Mouse (Mus musculus): ENCODE data around the gene Gpatch3.
A peak's percentile ranks its signal among the peaks of the same experiment; 100 is the strongest.

Gene Gpatch3

GRCm38 (mm10) chr4:133574070-133574842 lies at the start of gene Gpatch3:
Gene Gpatch3 (plus strand): TSS chr4:133574745.
- DNase-seq (ENCODE audit: inconsistent age in 2 of 2, low spot score in 1 of 2): peak; percentile 93 to 97

- no peak for DNase-seq (ENCODE audit: inconsistent age in 2 of 2, low spot score in 1 of 2)
Measured at GRCm38 (mm10) chr4:133527788-133528187, 46.8 kb upstream of the Gpatch3 start.

- no peak for DNase-seq (ENCODE audit: inconsistent age in 2 of 2, low spot score in 1 of 2)
Measured at GRCm38 (mm10) chr4:133532777-133533176, 41.8 kb upstream of the Gpatch3 start.

GRCm38 (mm10) chr4:133536081-133536480 lies 38.5 kb upstream of the Gpatch3 start:
- no peak for DNase-seq (ENCODE audit: inconsistent age in 2 of 2, low spot score in 1 of 2)

- DNase-seq (ENCODE audit: inconsistent age in 2 of 2, low spot score in 1 of 2): peak; percentile 84 to 89
Measured at GRCm38 (mm10) chr4:133536652-133537051, 37.9 kb upstream of the Gpatch3 start.

GRCm38 (mm10) chr4:133545272-133546231 lies 29.0 kb upstream of the Gpatch3 start, which contains the start of gene Nudc:
Gene Nudc (minus strand): TSS chr4:133545996.
- DNase-seq (ENCODE audit: inconsistent age in 2 of 2, low spot score in 1 of 2): peak; percentile 97 to 98

GRCm38 (mm10) chr4:133552029-133552428 lies 22.5 kb upstream of the Gpatch3 start:
- DNase-seq (ENCODE audit: inconsistent age in 2 of 2, low spot score in 1 of 2): peak in 1 of 2 experiments; percentile 53

GRCm38 (mm10) chr4:133552768-133553447 lies 21.6 kb upstream of the Gpatch3 start, which contains the start of gene Nr0b2:
Gene Nr0b2 (plus strand): TSS chr4:133553376.
- peak; percentile 88 to 95 for DNase-seq (ENCODE audit: inconsistent age in 2 of 2, low spot score in 1 of 2)

- DNase-seq (ENCODE audit: inconsistent age in 2 of 2, low spot score in 1 of 2): peak; percentile 62 to 83
Measured at GRCm38 (mm10) chr4:133553448-133554330, 20.9 kb upstream of the Gpatch3 start.

- peak in 1 of 2 experiments; percentile 53 for DNase-seq (ENCODE audit: inconsistent age in 2 of 2, low spot score in 1 of 2)
Measured at GRCm38 (mm10) chr4:133557041-133557717, 17.4 kb upstream of the Gpatch3 start.

- DNase-seq (ENCODE audit: inconsistent age in 2 of 2, low spot score in 1 of 2): peak in 1 of 2 experiments; percentile 59
Measured at GRCm38 (mm10) chr4:133559846-133560245, 14.7 kb upstream of the Gpatch3 start.

- DNase-seq (ENCODE audit: inconsistent age in 2 of 2, low spot score in 1 of 2): no peak
Measured at GRCm38 (mm10) chr4:133561622-133562021, 12.9 kb upstream of the Gpatch3 start.

- peak; percentile 95 to 96 for DNase-seq (ENCODE audit: inconsistent age in 2 of 2, low spot score in 1 of 2)
Measured at GRCm38 (mm10) chr4:133563123-133563571, 11.4 kb upstream of the Gpatch3 start.

- no peak for DNase-seq (ENCODE audit: inconsistent age in 2 of 2, low spot score in 1 of 2)
Measured at GRCm38 (mm10) chr4:133567251-133567650, 7.3 kb upstream of the Gpatch3 start.

GRCm38 (mm10) chr4:133569291-133570065 lies 5.1 kb upstream of the Gpatch3 start:
- DNase-seq (ENCODE audit: inconsistent age in 2 of 2, low spot score in 1 of 2): peak in 1 of 2 experiments; percentile 69

- DNase-seq (ENCODE audit: inconsistent age in 2 of 2, low spot score in 1 of 2): peak; percentile 79 to 90
Measured at GRCm38 (mm10) chr4:133570066-133570466, 4.5 kb upstream of the Gpatch3 start.

GRCm38 (mm10) chr4:133574843-133575202 lies 278 bp downstream of the Gpatch3 start:
- no peak for DNase-seq (ENCODE audit: inconsistent age in 2 of 2, low spot score in 1 of 2)

- DNase-seq (ENCODE audit: inconsistent age in 2 of 2, low spot score in 1 of 2): no peak
Measured at GRCm38 (mm10) chr4:133577983-133578382, 3.4 kb downstream of the Gpatch3 start.

GRCm38 (mm10) chr4:133583690-133584058 lies 9.1 kb downstream of the Gpatch3 start:
- DNase-seq (ENCODE audit: inconsistent age in 2 of 2, low spot score in 1 of 2): no peak
